Mouse (Mus musculus): ENCODE results near the gene Asic5.

DNA sequence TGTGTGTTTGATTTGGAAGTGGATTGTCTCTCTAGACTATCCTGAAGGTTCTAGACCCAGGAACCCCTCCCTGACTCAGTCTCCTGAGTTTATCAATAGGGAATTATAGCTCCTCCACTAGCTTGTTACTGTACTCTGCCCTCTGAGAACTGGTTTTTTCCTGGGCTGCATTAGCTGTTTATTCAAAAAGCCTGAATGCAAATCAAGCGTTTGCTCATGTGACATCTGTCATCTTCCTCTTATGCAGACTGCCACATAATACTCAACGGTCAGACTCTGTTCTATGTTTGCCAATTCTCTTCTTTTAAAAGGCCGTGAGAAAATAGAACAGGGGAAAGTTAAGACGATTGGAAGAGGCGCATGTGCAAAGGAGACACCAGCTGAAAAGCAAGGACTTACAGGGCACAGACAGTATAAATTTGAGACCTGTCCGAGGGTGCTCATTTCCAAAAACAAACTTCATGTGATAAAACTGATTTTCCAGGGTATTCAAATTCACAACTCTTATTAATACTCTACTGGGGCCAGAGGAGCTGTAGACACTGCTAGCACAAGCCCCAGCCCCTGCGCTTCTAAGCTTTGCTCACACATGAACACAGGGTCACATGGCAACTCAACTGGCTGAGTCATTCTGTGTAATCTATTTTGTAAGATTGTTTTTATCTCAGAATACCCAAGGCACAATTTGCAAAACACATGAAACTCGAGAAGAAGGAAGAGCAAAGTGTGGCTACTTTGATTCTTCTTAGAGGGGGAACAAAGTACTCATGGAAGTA lies 1.2 kb downstream of the Asic5 start:
- TF ChIP-seq CTCF (IDR thresholded peaks at IDR 0.05; ENCODE audit: borderline replicate concordance, control insufficient read depth, extremely low read depth, insufficient read depth, low read length, poor library complexity): no peak
- no peak for TF ChIP-seq POLR2A (IDR thresholded peaks at IDR 0.05; ENCODE audit: control insufficient read depth, extremely low read depth, insufficient read depth, low read length, poor library complexity)

Measured in thymus, adult 2 months (tissue).